Mouse (Mus musculus): ENCODE results near the gene Paqr7.

- TF ChIP-seq CTCF (IDR thresholded peaks at IDR 0.05) (no peak), EP300 (IDR thresholded peaks at IDR 0.05; ENCODE audit: insufficient read depth, low read depth, low read length) (no peak)
Measured at GRCm38 (mm10) chr4:134450392-134451195, 45.9 kb upstream of the Paqr7 start.

Data from heart, adult 2 months (tissue).